Mouse (Mus musculus) limb, embryonic 15.5 days (tissue): ENCODE data around the gene Slc25a12. TPM values are rescaled to one million over a fixed set of nuclear protein-coding genes. Genes with fewer than 3 reads are reported as not detected.

Experiments used
- ATAC-seq: fragments of 200-750 bp; cut with Nextera tagmentation; 2 replicates; pipeline ENCODE4 v1.8.0; 2017; ENCODE audit warnings: low read depth, moderate TSS enrichment; ENCODE audit not compliant: insufficient number of reproducible peaks, low FRiP score, low TSS enrichment
- H3K27ac ChIP-seq: fragments of 300-500 bp; sonication (generic); 2 replicates; pipeline ENCODE4 v1.5.1; 2015; ENCODE audit warnings: moderate library complexity, mild to moderate bottlenecking, inconsistent platforms
- H3K27me3 ChIP-seq: fragments of 300-500 bp; sonication (generic); 2 replicates; pipeline ENCODE4 v1.6.1; 2015; ENCODE audit warnings: inconsistent platforms
- H3K36me3 ChIP-seq: fragments of 300-500 bp; sonication (generic); 2 replicates; pipeline ENCODE4 v1.6.1; 2015; ENCODE audit warnings: inconsistent platforms
- H3K4me1 ChIP-seq: fragments of 300-500 bp; sonication (generic); 2 replicates; pipeline ENCODE4 v1.6.1; 2015; ENCODE audit warnings: inconsistent platforms
- H3K4me2 ChIP-seq: fragments of 300-500 bp; sonication (generic); 2 replicates; pipeline ENCODE4 v1.6.1; 2015; ENCODE audit warnings: mild to moderate bottlenecking, inconsistent platforms
- H3K4me3 ChIP-seq: fragments of 300-500 bp; sonication (generic); 2 replicates; pipeline ENCODE4 v1.5.1; 2015; ENCODE audit warnings: mild to moderate bottlenecking, inconsistent platforms
- H3K9ac ChIP-seq: fragments of 300-500 bp; sonication (generic); 2 replicates; pipeline ENCODE4 v1.6.1; 2015; ENCODE audit warnings: inconsistent platforms
- H3K9me3 ChIP-seq: fragments of 300-500 bp; sonication (generic); 2 replicates; pipeline ENCODE4 v1.6.1; 2016; ENCODE audit warnings: inconsistent platforms
- WGBS: fragments of 180-500 bp; shearing (Covaris S2); methylation state at CpG from one replicate; pipeline ENCODE4 v1.1.7; 2015; 5-methylcytosine and 5-hydroxymethylcytosine counted together
- polyA plus RNA-seq: library from polyadenylated mRNA; unstranded; fragments of >200 nt; fragmentation: Nextera tagmentation; extraction: Ambion mirVana; gene quantifications from 2 replicates; pipeline ENCODE4 v1.2.1, GENCODE M21; 2015

The Slc25a12 gene
- polyA plus RNA-seq, 1 experiment from 2014 or later, result 33.5 TPM

DNA sequence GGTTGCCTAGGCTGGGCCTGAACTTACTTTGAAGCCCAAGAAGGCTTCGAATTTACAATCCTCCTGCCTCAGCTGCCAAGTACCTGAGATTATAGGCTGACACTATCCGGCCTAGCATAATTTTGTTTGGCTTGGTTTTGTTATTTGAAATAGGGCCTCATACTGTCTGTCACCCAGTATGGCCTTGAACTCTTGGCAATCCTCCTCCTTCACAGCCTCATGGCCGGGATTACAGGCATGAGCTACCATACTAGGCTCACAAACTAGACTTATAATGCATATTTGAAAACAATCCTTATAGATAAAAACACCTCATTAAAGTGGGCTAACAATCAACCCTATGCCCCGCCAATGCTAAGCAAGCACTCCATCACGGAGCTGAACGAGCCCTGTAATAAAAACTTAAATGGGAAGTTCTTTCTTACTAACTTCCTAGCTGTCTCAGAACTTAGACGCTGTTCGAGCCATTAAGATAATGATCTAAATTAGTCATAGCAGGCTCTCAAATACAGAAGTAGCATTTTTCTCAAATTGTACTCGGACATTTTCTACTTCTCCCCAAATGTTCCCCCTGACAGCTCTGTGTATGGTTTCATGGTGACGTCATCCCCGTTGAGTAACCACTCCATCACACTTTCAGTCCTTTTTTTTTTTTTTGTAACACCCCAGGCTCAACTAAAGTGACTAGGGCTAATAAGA, 40.6 kb downstream of the Slc25a12 start:
- Histone ChIP-seq H3K4me1 (no peaks in the 10 kb centered on the region), H3K27me3 (no peaks in the 10 kb centered on the region), H3K27ac (no peak overlapping the region), H3K9me3 (no peaks in the 10 kb centered on the region), H3K9ac (no peak overlapping the region), H3K36me3 (peaks cover 6% of the 10 kb centered on the region; the same call in 1 of the 2 replicates), H3K4me2 (no peak overlapping the region), H3K4me3 (no peak overlapping the region)
- no peak for ATAC-seq
- WGBS, result 54% methylated on average over 11 of the region's 11 CpGs

DNA sequence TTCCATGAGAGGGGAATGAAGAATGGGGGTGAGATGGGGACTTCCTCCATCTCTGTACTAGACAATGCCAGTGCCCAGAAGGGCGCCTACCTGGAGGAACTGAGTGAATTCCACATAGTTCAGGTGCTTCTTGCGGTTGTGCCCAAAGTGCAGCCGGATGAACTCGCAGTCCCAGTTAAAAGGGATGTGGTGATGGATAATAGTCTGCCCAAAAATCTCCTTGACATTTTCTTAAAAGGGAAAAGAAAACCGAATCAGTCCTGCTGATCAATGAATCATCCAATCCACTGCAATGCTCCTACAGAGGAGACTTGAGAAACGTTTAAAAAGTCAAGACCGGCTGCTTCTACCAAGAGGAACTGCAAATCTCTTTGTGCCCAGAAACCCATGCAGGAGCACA, 43.7 kb downstream of the Slc25a12 start:
- H3K27ac ChIP-seq, result no peak overlapping the region
- H3K4me2 ChIP-seq, result no peak overlapping the region
- no peak for ATAC-seq
- no peaks in the 10 kb centered on the region for H3K27me3 ChIP-seq
- no peak overlapping the region for H3K9ac ChIP-seq
- 86% methylated on average over 7 of the region's 7 CpGs for WGBS
- H3K36me3 ChIP-seq, result peaks cover 11% of the 10 kb centered on the region; the same call in 1 of the 2 replicates
- no peaks in the 10 kb centered on the region for H3K9me3 ChIP-seq
- no peak overlapping the region for H3K4me3 ChIP-seq
- H3K4me1 ChIP-seq, result no peaks in the 10 kb centered on the region

DNA sequence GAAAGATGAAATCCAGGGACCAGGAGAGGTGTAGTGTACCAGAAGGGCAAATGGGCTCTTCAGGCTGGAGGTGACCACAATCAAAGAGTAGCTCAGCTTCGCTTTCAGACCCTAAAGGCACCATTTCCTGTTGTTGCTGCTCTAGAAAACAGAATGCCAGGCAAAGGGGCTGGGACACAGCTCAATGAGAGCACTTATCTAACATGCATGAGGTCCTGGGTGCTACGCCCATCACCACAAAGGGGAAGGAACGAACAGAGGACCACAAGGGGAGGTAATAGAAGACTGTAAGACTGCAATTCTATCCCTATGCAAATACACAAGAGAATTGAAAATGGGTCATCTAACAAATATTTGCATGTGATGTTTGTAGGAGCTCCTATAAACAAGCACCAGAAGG, 46.1 kb downstream of the Slc25a12 start:
- ATAC-seq, result no peak
- no peaks in the 10 kb centered on the region for H3K4me1 ChIP-seq
- WGBS, result 90% methylated on average over 3 of the region's 3 CpGs
- no peak overlapping the region for H3K4me3 ChIP-seq
- H3K4me2 ChIP-seq, result no peak overlapping the region
- no peak overlapping the region for H3K27ac ChIP-seq
- H3K9ac ChIP-seq, result no peak overlapping the region
- no peaks in the 10 kb centered on the region for H3K27me3 ChIP-seq
- H3K9me3 ChIP-seq, result no peaks in the 10 kb centered on the region
- H3K36me3 ChIP-seq, result peaks cover 21% of the 10 kb centered on the region; the same call in 1 of the 2 replicates

DNA sequence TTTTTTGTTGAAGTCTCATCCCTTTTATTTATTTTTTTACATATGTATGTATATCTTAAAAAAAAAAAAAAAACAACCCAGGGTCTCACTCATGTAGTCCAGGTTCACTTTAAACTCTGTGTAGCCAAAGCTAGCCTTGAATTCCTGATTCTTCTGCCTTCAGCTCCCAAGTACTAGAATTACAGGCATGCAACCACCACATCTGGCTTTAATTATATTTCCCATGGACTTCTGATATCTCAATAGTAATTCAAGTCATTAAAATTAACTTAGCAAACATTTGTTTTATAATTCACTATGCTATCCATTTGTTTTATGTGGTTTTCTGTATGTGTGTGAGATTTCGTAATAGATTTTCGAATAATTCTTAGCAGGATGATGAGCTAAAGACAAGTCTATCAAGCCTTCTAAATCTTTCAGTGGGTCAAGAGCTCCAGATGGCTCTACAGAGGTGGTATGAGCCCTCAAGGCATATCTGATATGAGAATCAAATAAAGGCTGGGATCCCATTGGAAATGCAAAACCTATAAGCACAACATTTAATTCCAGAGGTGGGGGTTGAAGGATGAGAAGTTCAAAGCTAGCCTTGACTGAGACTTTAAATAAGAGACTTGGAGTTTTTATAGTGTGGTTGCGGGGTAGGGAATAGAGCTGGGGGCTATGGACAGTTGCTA, 51.3 kb downstream of the Slc25a12 start:
- ATAC-seq, result no peak
- H3K27ac ChIP-seq, result no peak overlapping the region

DNA sequence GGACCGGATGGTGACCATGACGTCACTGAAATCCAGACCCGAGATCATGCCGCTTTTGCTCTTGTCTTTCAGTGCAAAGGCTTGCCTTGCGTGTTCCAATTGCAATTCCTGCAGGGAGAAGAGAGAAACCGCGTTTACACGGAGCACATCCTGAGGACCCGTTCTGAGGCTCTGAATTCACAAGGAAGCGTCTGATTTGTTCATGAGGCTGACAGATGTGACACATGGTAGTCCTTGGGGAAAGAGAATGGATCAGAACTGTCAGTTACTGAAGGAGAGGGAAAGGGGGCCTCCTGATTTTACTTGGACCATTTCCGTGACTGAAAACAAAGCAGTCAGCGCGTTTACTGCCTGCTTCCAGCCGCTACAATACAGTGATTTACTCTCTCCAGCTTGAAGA, 52.5 kb downstream of the Slc25a12 start:
- no peak overlapping the region for H3K27ac ChIP-seq

More for the DNA sequence above, 51.3 kb downstream of the Slc25a12 start:
- Histone ChIP-seq H3K4me3 (no peak overlapping the region), H3K9me3 (no peaks in the 10 kb centered on the region), H3K4me1 (no peaks in the 10 kb centered on the region), H3K4me2 (no peak overlapping the region), H3K36me3 (peaks cover 42% of the 10 kb centered on the region), H3K27me3 (no peaks in the 10 kb centered on the region), H3K9ac (no peak overlapping the region)
- WGBS, result 73% methylated on average over 3 of the region's 3 CpGs

DNA sequence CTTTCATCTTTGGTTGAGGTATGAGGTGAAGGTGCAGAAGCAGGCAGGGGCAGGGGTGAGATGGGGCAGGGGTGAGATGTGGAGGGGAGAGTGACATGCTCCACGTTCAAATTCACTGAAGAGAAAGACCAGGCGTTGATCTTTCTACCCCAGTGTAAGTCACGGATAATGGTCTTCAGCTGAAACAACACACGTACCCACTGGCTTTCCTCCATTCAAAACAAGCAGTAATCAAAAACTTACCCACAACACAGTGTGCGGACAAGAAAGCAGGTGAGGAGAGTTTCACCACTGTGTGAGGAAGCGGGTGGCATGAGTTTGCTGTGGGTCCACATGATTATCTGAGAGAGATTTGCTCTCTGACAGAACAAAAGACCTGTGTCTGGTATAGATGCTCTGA, 53.5 kb downstream of the Slc25a12 start:
- peaks cover 46% of the 10 kb centered on the region for H3K36me3 ChIP-seq
- no peaks in the 10 kb centered on the region for H3K27me3 ChIP-seq
- no peaks in the 10 kb centered on the region for H3K4me1 ChIP-seq
- no peak overlapping the region for H3K27ac ChIP-seq
- H3K9me3 ChIP-seq, result no peaks in the 10 kb centered on the region
- H3K4me3 ChIP-seq, result no peak overlapping the region
- ATAC-seq, result no peak
- no peak overlapping the region for H3K9ac ChIP-seq
- 70% methylated on average over 6 of the region's 6 CpGs for WGBS
- H3K4me2 ChIP-seq, result no peak overlapping the region

More for the DNA sequence above, 52.5 kb downstream of the Slc25a12 start:
- WGBS, result 58% methylated on average over 14 of the region's 14 CpGs
- Histone ChIP-seq H3K9me3 (no peaks in the 10 kb centered on the region), H3K9ac (no peak overlapping the region), H3K36me3 (peaks cover 49% of the 10 kb centered on the region), H3K4me2 (no peak overlapping the region), H3K4me3 (no peak overlapping the region), H3K27me3 (no peaks in the 10 kb centered on the region), H3K4me1 (no peaks in the 10 kb centered on the region)
- no peak for ATAC-seq

DNA sequence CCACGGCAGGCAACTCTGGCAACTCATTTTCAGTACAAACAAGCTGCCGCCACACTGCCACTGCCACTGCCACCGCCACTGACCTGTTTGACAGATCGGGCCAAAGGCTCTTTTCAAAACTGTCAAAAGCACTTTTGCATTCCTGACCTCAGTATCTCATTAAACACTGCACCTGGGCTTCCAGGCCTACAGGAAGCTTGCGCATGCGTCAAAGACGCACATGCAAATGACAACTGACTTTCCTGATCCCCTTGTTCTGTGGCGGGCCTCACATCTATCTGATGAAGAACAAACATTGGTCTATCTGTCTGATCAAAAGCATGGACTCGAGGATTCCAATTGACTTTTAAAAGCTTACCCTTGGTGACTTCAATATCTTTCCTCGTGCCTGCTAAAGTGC, 55.5 kb downstream of the Slc25a12 start:
- Histone ChIP-seq H3K4me3 (no peak overlapping the region), H3K27me3 (no peaks in the 10 kb centered on the region), H3K9ac (no peak overlapping the region), H3K4me2 (no peak overlapping the region), H3K9me3 (no peaks in the 10 kb centered on the region), H3K27ac (no peak overlapping the region), H3K4me1 (no peaks in the 10 kb centered on the region), H3K36me3 (peaks cover 36% of the 10 kb centered on the region)
- no peak for ATAC-seq
- WGBS, result 79% methylated on average over 10 of the region's 10 CpGs

DNA sequence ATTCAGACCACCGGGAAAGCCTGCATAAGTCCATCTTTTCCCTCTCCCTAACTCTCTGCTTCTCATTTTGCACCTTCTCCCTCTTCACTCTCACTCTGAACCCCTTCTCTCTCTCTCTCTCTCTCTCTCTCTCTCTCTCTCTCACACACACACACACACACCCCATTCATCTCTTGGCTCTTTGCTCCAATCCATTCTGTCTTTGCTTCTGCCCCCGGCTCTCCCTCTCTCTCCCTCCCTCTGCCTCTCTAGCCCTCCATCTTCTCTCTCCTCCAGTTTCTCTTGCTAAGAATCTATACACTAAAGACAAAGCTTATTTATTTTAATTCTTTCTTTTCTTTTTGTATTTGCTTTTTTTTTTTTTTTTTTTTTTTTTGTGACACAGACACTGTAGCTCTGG, 57.8 kb downstream of the Slc25a12 start:
- H3K9ac ChIP-seq, result no peak overlapping the region
- ATAC-seq, result no peak
- no peak overlapping the region for H3K4me2 ChIP-seq
- no peaks in the 10 kb centered on the region for H3K9me3 ChIP-seq
- no peaks in the 10 kb centered on the region for H3K27me3 ChIP-seq
- no peaks in the 10 kb centered on the region for H3K4me1 ChIP-seq
- no peak overlapping the region for H3K4me3 ChIP-seq
- H3K27ac ChIP-seq, result no peak overlapping the region
- peaks cover 32% of the 10 kb centered on the region for H3K36me3 ChIP-seq
- WGBS, result 69% methylated on average over 2 of the region's 2 CpGs

DNA sequence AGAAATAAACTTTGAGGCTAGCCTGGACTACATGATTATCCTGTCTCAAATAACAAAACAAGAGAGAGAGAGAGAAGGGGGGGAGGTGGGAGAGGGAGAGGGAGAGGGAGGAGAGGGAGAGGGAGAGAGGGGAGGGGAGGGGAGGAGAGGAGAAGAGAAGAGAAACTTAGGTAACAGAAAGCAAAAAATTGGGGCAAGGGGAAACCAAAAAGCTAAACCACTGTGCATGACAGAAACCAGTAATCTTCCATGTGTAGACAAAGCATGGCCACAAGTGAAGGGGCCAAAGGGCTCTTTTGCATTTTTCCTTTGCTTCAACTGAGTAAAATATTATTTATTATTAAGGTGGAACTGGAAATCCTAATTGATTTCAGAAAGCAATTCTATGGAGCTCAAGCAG, 61.2 kb downstream of the Slc25a12 start:
- Histone ChIP-seq H3K27ac (no peak overlapping the region), H3K36me3 (peaks cover 11% of the 10 kb centered on the region), H3K27me3 (no peaks in the 10 kb centered on the region), H3K9me3 (no peaks in the 10 kb centered on the region), H3K4me1 (no peaks in the 10 kb centered on the region), H3K4me3 (no peak overlapping the region), H3K4me2 (no peak overlapping the region), H3K9ac (no peak overlapping the region)
- no peak for ATAC-seq

DNA sequence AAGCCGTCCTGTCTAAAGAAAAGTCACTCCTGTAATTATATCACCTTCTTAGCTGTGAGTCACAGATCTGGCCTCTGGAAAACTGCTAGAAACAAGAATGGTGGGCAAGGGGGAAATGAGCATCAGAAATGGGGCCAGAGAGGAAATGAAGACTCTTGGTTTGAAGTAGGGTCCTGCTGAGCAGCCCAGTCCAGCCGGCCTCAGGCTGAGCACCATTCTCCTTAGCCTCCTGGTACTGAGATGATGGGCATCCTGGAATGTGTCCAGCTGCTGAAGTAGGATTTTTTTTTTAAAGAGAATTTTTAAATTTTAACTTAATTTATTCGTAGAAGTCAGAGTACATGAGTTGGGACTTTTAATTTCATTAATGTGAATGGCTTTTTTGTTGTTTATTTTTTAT, 62.7 kb downstream of the Slc25a12 start:
- Histone ChIP-seq H3K4me2 (no peak overlapping the region), H3K27ac (no peak overlapping the region), H3K9ac (no peak overlapping the region), H3K27me3 (no peaks in the 10 kb centered on the region), H3K4me3 (no peak overlapping the region), H3K9me3 (no peaks in the 10 kb centered on the region), H3K4me1 (no peaks in the 10 kb centered on the region), H3K36me3 (0 out of 2 replicates have a peak, but pooled peaks cover 2% of the 10 kb centered on the region)
- WGBS, result 37% methylated on average over 3 of the region's 3 CpGs
- no peak for ATAC-seq

DNA sequence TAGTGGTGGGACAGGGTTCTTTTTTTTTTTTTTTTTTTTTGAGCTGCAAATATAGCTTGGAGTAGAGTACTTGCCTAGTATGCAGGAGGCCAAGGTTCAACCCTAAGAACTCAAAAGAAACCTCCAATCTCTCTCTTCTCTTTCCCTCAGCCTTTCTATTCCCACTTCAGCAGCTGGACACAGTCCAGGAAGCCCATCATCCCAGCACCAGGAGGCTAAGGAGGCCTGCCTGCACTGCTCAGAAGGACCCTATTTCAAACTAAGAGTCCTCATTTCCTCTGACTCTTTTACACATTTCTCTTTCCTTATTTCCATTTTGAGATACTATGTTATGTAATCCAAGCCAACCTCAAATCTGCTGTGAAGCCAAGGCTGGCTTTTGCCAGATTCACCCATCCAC, 64.3 kb downstream of the Slc25a12 start:
- H3K9me3 ChIP-seq, result no peaks in the 10 kb centered on the region
- no peak overlapping the region for H3K27ac ChIP-seq
- no peak overlapping the region for H3K9ac ChIP-seq
- no peak overlapping the region for H3K4me3 ChIP-seq
- ATAC-seq, result no peak
- H3K27me3 ChIP-seq, result no peaks in the 10 kb centered on the region
- H3K4me2 ChIP-seq, result no peak overlapping the region
- H3K36me3 ChIP-seq, result 0 out of 2 replicates have a peak, but pooled peaks cover 2% of the 10 kb centered on the region
- peaks cover 1% of the 10 kb centered on the region; the same call in 1 of the 2 replicates for H3K4me1 ChIP-seq

DNA sequence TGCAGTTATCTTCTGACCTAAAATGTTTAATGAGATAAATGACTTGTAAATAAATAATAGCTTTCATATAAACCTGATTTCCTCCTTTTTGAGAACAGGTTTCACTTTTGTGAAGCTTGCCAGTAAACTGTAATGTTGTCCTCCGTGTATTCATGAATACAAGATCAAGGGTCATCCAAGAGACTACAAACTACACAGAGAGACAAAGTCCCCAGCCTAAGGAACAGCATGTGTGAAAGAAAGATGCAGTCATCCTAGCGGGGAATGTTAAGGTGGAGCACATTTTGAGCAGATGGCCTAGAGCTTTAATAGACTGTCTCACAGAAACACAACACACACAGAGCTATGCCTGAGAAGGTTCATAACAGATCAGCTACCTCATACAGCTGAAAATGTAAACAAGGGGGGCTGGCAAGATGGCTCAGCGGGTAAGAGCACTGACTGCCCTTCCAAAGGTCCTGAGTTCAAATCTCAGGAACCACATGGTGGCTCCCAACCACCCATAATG, 65.3 kb downstream of the Slc25a12 start:
- peaks cover 6% of the 10 kb centered on the region; the same call in 1 of the 2 replicates for H3K4me1 ChIP-seq
- 72% methylated on average over 3 of the region's 3 CpGs for WGBS
- ATAC-seq, result no peak
- no peak overlapping the region for H3K9ac ChIP-seq
- no peak overlapping the region for H3K4me2 ChIP-seq
- H3K36me3 ChIP-seq, result 0 out of 2 replicates have a peak, but pooled peaks cover 2% of the 10 kb centered on the region
- no peak overlapping the region for H3K4me3 ChIP-seq
- H3K9me3 ChIP-seq, result no peaks in the 10 kb centered on the region
- H3K27ac ChIP-seq, result no peak overlapping the region
- no peaks in the 10 kb centered on the region for H3K27me3 ChIP-seq
